Mouse (Mus musculus): ENCODE measurements around the gene Gcfc2. TPM values are rescaled to one million over a fixed set of nuclear protein-coding genes. Genes with fewer than 3 reads are reported as not detected.

The Gcfc2 gene
- polyA plus RNA-seq (2014; fragmentation: Illumina TruSeq; extraction: RNeasy Lipid Tissue Mini Kit (QIAGEN cat#74804); ENCODE audit: low replicate concordance) = 12.8 TPM

GRCm38 (mm10) chr6:81923523-81924142 lies at the start of gene Gcfc2:
Gcfc2 (plus strand) TSS chr6:81923669.

GRCm38 (mm10) chr6:81965296-81966067 lies 42.0 kb downstream of the Gcfc2 start, which contains the start of gene Mrpl19:
Mrpl19 (minus strand) TSS chr6:81965958.

Other genes with a start within 250 kb of the Gcfc2 start
- 11.1 TPM for gene Mrpl19, start 42.3 kb downstream of the Gcfc2 start, polyA plus RNA-seq (2014; fragmentation: Illumina TruSeq; extraction: RNeasy Lipid Tissue Mini Kit (QIAGEN cat#74804); ENCODE audit: low replicate concordance)
- gene Eva1a, start 117.4 kb downstream of the Gcfc2 start, polyA plus RNA-seq (2014; fragmentation: Illumina TruSeq; extraction: RNeasy Lipid Tissue Mini Kit (QIAGEN cat#74804); ENCODE audit: low replicate concordance) = 3.4 TPM

Measured in small intestine, adult 10 weeks (tissue).